Mouse (Mus musculus) forebrain, postnatal 0 days (tissue): ENCODE measurements around the gene Zfp110. TPM values are rescaled to one million over a fixed set of nuclear protein-coding genes. Genes with fewer than 3 reads are reported as not detected.
"Not testable (repeated sequence)": the region's sequence is repeated elsewhere in the genome, so short reads cannot be mapped to it uniquely, and the experiment has no call there.

ENCODE experiments used
- ATAC-seq: fragments of 200-750 bp; cut with Nextera tagmentation; 2 replicates; pipeline ENCODE4 v1.8.0; 2017; ENCODE audit warnings: mild to moderate bottlenecking, moderate library complexity
- DNase-seq: peaks from one replicate; pipeline ENCODE4 v3.0.0-alpha.2; 2015
- H3K27ac ChIP-seq: fragments of 300-500 bp; sonication (generic); 2 replicates; pipeline ENCODE4 v1.5.1; 2014; ENCODE audit warnings: low read depth, mild to moderate bottlenecking, antibody characterized with exemption, low read length, moderate library complexity, mixed read lengths
- H3K27me3 ChIP-seq: fragments of 300-500 bp; sonication (generic); 2 replicates; pipeline ENCODE4 v1.6.1; 2014; ENCODE audit warnings: mild to moderate bottlenecking, low read length, mixed read lengths; ENCODE audit not compliant: insufficient read depth
- H3K36me3 ChIP-seq: fragments of 300-500 bp; sonication (generic); 2 replicates; pipeline ENCODE4 v1.6.1; 2014; ENCODE audit warnings: mild to moderate bottlenecking, moderate library complexity; ENCODE audit not compliant: insufficient read depth
- H3K4me1 ChIP-seq: fragments of 300-500 bp; sonication (generic); 2 replicates; pipeline ENCODE4 v1.6.1; 2014; ENCODE audit warnings: antibody characterized with exemption; ENCODE audit not compliant: insufficient read depth
- H3K4me2 ChIP-seq: fragments of 300-500 bp; sonication (generic); 2 replicates; pipeline ENCODE4 v1.6.1; 2014; ENCODE audit warnings: low read depth, mild to moderate bottlenecking, moderate library complexity
- H3K4me3 ChIP-seq: fragments of 300-500 bp; sonication (generic); 2 replicates; pipeline ENCODE4 v1.5.1; 2014; ENCODE audit warnings: low read depth, low read length, mixed read lengths
- H3K9ac ChIP-seq: fragments of 300-500 bp; sonication (generic); 2 replicates; pipeline ENCODE4 v1.6.1; 2014; ENCODE audit warnings: mild to moderate bottlenecking
- H3K9me3 ChIP-seq: fragments of 300-500 bp; sonication (generic); 2 replicates; pipeline ENCODE4 v1.6.1; 2016; ENCODE audit warnings: low read length
- CTCF ChIP-seq: sonication (generic); IDR thresholded peaks from 2 replicates; pipeline ENCODE4 v1.5.1; 2016; ENCODE audit warnings: antibody characterized with exemption, control low read depth, low read depth
- WGBS: fragments of 180-500 bp; shearing (Covaris S2); extraction: QIAGEN DNeasy Blood & Tissue Kit; methylation state at CpG from one replicate; pipeline ENCODE4 v1.1.7; 2014; 5-methylcytosine and 5-hydroxymethylcytosine counted together
- polyA plus RNA-seq: library from polyadenylated mRNA; unstranded; fragments of >200 nt; fragmentation: Nextera tagmentation; extraction: Ambion mirVana; gene quantifications from 2 replicates; pipeline ENCODE4 v1.2.1, GENCODE M21; 2015
- total RNA-seq: library from RNA; depleted of rRNA; stranded (reverse); fragments of >200 nt; gene quantifications from 2 replicates; pipeline ENCODE4 v1.2.3, GENCODE M21; 2014

Zfp110 gene
- total and polyA plus RNA-seq, 2 experiments from 2014 or later: 18.5 to 34.9 TPM

DNA sequence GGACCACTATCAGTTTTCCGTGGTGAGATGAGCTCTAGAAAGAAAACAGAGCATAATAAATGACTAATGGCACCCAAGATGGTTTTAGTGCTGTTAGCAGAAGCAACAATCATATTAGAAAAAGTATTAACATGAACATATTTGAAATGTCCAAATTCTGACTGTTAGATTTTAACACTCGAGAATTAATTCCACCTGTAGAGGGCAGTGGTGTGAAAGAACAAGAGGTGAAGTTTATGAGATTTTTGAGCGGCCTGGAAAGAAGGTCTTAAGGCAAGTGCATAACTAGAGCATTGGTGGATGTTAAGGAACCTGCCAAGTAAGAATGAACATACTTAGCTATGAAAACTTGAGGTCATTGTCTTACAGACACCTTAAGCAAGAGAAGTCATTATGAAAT, 39.7 kb downstream of the Zfp110 start:
- TF ChIP-seq CTCF: peak; percentile 34; the same call in 1 of the 2 replicates
- Histone ChIP-seq H3K27ac (no peak overlapping the region), H3K36me3 (no peaks in the 10 kb centered on the region), H3K9me3 (peaks cover 3% of the 10 kb centered on the region), H3K4me2 (no peak overlapping the region), H3K9ac (no peak overlapping the region), H3K4me3 (no peak overlapping the region), H3K27me3 (no peaks in the 10 kb centered on the region), H3K4me1 (no peaks in the 10 kb centered on the region)
- WGBS: 23% methylated on average over 3 of the region's 3 CpGs
- ATAC-seq (no peak), DNase-seq (no peak)

DNA sequence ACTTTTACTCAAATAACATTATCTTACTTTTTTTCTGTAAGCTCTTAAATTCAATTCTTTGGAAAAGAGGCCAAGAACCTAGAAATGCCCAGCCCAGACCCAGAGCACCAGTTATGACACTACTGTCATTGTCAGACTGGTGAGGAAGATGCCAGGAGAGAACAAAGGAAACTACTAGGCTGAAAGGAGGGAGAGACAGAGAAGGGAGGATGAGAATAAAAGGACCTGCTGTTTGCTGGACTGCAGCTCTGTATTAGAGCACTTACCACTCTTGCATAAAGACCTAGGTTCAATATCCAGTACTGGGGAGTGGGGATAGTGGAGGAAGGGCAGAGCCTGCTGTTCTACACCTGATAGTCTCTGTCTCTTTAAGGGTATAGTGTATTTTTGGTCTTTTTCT, 45.5 kb downstream of the Zfp110 start:
- Histone ChIP-seq H3K4me3 (0 out of 2 replicates have a peak overlapping the region, but pooled peaks have one; percentile 94), H3K9me3 (no peaks in the 10 kb centered on the region), H3K4me1 (peaks cover 8% of the 10 kb centered on the region), H3K9ac (no peak overlapping the region), H3K27ac (no peak overlapping the region), H3K27me3 (no peaks in the 10 kb centered on the region), H3K4me2 (peak overlapping the region; percentile 87), H3K36me3 (peaks cover 7% of the 10 kb centered on the region)
- no peak for ATAC-seq
- TF ChIP-seq CTCF: no peak
- no peak for DNase-seq

DNA sequence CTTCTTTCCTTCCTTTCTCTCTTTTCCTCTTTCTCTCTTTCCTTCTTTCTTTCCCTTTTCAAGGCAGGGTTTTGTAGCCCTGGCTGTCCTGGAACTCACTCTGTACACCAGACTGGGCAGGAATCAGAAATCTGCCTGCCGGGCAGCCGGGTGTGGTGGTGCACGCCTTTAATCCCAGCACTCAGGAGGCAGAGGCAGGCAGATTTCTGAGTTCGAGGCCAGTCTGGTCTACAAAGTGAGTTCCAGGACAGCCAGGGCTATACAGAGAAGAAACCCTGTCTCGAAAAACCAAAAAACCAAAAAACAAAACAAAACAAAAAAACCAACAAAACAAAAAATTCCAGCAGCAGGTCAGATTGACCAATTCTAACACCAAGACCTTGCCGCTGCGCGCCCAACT, 45.9 kb downstream of the Zfp110 start:
- ATAC-seq: peak; percentile 24
- Histone ChIP-seq H3K4me3 (peak overlapping the region; percentile 94), H3K9ac (peak overlapping the region; percentile 93), H3K4me2 (peak overlapping the region; percentile 87), H3K36me3 (peaks cover 12% of the 10 kb centered on the region)
- not testable (repeated sequence) for DNase-seq, H3K4me1 ChIP-seq, H3K27me3 ChIP-seq, H3K9me3 ChIP-seq, H3K27ac ChIP-seq
- 42% methylated on average over 8 of the region's 8 CpGs for WGBS

DNA sequence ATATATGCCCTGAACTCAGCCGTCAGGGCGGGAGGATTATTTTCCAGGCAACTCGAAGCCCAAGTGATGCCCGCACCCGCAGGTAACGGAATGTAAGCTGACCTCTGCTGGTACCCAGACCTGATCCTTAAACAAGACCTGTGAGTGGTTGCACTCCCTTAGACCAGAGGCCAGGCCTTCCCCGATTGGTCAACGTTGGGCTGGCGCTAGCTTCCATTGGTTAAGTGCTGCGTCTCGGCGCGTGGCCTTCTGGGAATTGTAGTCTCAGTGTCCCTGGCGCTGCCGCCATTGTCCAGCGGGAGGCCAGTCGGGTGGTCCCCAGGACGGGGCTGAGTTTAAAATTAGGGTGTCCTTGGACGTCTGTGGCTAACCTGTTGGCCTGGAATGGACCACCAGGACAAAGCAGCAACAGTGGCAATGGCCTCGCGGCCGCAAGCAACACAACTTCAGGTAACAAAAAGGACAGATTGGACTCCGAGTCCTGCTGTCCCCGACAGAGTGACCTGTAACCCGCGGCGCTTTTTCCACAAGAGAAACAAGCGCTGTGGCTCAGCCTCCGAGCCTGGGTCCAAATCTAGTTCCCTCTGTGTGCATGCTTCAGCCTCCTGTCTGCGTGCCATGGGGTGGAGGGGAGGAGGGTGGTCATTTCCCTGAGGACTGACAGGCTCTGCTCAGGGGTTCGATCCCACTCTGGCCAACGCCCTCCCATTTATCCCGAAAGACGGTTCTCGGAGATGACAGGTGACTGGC, 46.5 kb downstream of the Zfp110 start, which contains the start of gene Zfp128:
Gene Zfp128 (plus strand): TSS at position 267 of the 750 bp plus-strand sequence.
- ATAC-seq (peak; percentile 99), DNase-seq (peak; percentile 96)
- TF ChIP-seq CTCF: peak; percentile 37
- WGBS: 1% methylated on average over 35 of the region's 35 CpGs
- Histone ChIP-seq H3K9ac (peak within 1 kb of the TSS; percentile 93), H3K4me2 (peak within 1 kb of the TSS; percentile 87), H3K4me1 (peaks cover 8% of the 10 kb centered on the region), H3K9me3 (no peaks in the 10 kb centered on the region), H3K36me3 (peaks cover 18% of the 10 kb centered on the region), H3K4me3 (peak within 1 kb of the TSS; percentile 94), H3K27me3 (no peaks in the 10 kb centered on the region), H3K27ac (peak within 1 kb of the TSS; percentile 54; the same call in 1 of the 2 replicates)

DNA sequence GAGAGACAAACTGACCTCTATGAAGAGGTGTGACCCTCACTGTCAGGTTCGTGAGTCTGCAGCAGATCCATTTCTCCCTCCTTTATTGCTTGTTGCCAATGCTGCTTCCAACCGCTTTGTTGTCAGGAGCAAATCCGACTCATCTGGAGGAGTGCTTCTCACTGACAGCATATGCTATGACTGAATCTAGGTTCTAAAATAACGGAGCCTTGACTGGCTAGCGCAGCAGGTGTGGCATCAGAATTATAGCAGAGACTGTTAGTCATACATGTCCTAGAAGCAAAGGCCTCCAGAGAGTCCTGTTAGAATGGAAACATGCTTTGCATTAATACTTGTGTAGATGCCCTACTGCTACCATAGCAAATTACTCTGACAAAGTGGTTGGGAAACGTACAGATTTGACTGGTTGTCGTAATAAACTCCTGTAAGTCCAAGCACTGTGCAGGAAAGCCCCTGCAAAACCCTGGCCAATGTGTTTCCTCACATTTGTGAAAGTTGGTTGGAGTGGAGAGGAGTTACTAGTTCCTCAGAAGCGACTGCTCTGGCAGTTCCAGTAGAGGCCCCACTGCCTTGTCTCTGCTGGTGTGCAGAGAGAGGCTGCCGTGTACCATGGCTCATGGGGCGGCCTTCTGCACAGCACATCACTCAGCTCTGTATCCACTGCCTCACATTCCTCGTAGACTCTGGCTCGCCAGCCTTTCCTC, 52.2 kb downstream of the Zfp110 start:
- Histone ChIP-seq H3K27me3 (no peaks in the 10 kb centered on the region), H3K9me3 (no peaks in the 10 kb centered on the region), H3K27ac (no peak overlapping the region), H3K4me2 (no peak overlapping the region), H3K4me3 (no peak overlapping the region), H3K4me1 (peaks cover 4% of the 10 kb centered on the region), H3K36me3 (peaks cover 63% of the 10 kb centered on the region), H3K9ac (no peak overlapping the region)
- TF ChIP-seq CTCF: no peak
- ATAC-seq (no peak), DNase-seq (no peak)
- 93% methylated on average over 12 of the region's 12 CpGs for WGBS

DNA sequence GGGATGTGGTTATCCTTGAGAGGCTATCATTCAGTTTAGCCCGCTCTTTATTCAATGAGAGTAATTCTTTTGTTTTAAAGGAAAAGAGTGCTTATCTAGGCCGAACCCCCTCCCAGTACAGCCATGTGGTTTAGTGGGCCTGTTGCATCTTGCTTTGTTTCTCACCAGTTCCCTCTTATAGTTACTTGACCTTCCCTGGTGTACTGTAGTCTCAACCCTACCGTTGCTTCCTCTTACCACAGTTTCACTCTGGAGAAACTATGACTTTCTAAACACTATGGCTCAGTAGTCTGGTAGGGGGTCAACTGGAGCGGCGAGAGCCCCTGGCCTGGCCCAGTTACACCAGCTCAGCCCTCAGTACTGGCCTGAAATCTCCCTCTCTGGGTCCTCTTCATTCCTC, 53.0 kb downstream of the Zfp110 start:
- H3K27me3 ChIP-seq: no peaks in the 10 kb centered on the region
- no peaks in the 10 kb centered on the region for H3K9me3 ChIP-seq
- no peak overlapping the region for H3K27ac ChIP-seq
- no peak for TF ChIP-seq CTCF
- no peak overlapping the region for H3K4me2 ChIP-seq
- WGBS: 94% methylated on average over 5 of the region's 5 CpGs
- no peaks in the 10 kb centered on the region for H3K4me1 ChIP-seq
- no peak overlapping the region for H3K4me3 ChIP-seq
- no peak for ATAC-seq
- no peak overlapping the region for H3K9ac ChIP-seq
- H3K36me3 ChIP-seq: peaks cover 64% of the 10 kb centered on the region
- no peak for DNase-seq

DNA sequence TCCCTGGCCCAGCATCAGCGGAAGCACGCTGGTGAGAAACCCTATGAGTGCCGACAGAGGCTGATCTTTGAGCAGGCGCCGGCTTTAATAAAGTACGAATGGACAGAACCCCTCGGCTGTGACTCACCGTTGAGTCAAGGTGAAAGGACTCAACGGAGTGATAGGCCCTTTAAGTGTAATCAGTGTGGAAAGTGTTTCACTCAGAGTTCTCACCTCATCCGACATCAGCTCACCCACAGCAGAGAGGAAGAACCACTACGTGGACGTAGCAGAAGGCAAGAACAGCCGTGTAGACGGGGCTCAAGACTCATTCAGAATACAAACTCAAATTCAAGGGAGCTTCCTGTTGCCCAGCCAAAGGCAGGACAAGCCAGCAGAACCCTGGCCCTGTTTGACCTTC, 56.4 kb downstream of the Zfp110 start:
- no peak overlapping the region for H3K4me2 ChIP-seq
- WGBS: 95% methylated on average over 14 of the region's 14 CpGs
- no peaks in the 10 kb centered on the region for H3K4me1 ChIP-seq
- ATAC-seq: no peak
- H3K4me3 ChIP-seq: no peak overlapping the region
- H3K27me3 ChIP-seq: no peaks in the 10 kb centered on the region
- DNase-seq: no peak
- no peak overlapping the region for H3K9ac ChIP-seq
- H3K9me3 ChIP-seq: no peaks in the 10 kb centered on the region
- no peak for TF ChIP-seq CTCF
- H3K27ac ChIP-seq: no peak overlapping the region
- H3K36me3 ChIP-seq: peaks cover 48% of the 10 kb centered on the region
